Mouse (Mus musculus): ENCODE results near the gene Ccdc88c. TPM values are rescaled to one million over a fixed set of nuclear protein-coding genes. Genes with fewer than 3 reads are reported as not detected.

Gene Ccdc88c
- polyA plus RNA-seq, 1 experiment, result 6.1 TPM

GRCm38 (mm10) chr12:100952193-100952931 is 76.5 kb downstream of the Ccdc88c start:
- Histone ChIP-seq H3ac (ENCODE audit: control insufficient read depth, insufficient read length, low read depth) (no peak overlapping the region), H3K79me3 (ENCODE audit: low read depth) (no peaks in the 10 kb centered on the region), H3K36me3 (ENCODE audit: control insufficient read depth, insufficient read depth) (peaks cover 6% of the 10 kb centered on the region), H3K79me2 (ENCODE audit: control insufficient read depth, insufficient read depth) (no peaks in the 10 kb centered on the region), H3K4me3 (ENCODE audit: insufficient read depth, poor library complexity, severe bottlenecking) (no peak overlapping the region), H3K27me3 (ENCODE audit: control insufficient read depth, insufficient read depth, insufficient read length) (no peaks in the 10 kb centered on the region)
- TF ChIP-seq CEBPB (IDR thresholded peaks at IDR 0.05; ENCODE audit: low read depth) (no peak), CTCF (IDR thresholded peaks at IDR 0.05; ENCODE audit: control insufficient read depth, insufficient read depth, insufficient read length) (peak; percentile 62)

DNA sequence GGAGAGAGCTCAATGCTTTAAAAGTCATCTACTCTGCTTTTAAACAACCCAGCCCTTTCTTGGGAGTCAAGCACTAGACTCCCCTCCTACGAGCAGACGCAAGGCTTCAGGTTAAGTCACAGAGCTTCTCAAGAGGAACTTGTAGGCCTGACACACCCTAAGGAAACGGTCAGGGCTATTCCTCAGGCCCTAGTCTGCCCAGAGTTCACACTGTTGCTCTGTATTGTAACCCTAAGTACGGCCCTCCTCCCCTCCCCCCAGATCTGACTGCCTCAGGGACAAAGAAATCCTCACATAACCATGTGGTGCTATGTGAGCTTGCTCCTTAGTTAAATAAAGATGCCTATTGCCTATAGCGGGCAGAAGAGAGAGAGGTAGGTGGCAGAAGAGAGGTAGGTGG is 79.7 kb downstream of the Ccdc88c start:
- Histone ChIP-seq H3K27me3 (ENCODE audit: control insufficient read depth, insufficient read depth, insufficient read length) (no peaks in the 10 kb centered on the region), H3ac (ENCODE audit: control insufficient read depth, insufficient read length, low read depth) (no peak overlapping the region), H3K4me3 (ENCODE audit: insufficient read depth, poor library complexity, severe bottlenecking) (no peak overlapping the region), H3K36me3 (ENCODE audit: control insufficient read depth, insufficient read depth) (peaks cover 16% of the 10 kb centered on the region), H3K79me3 (ENCODE audit: low read depth) (no peaks in the 10 kb centered on the region), H3K79me2 (ENCODE audit: control insufficient read depth, insufficient read depth) (no peaks in the 10 kb centered on the region)
- TF ChIP-seq MYOD1 (IDR thresholded peaks at IDR 0.05; ENCODE audit: control insufficient read depth, insufficient read length, low read depth) (no peak), CEBPB (IDR thresholded peaks at IDR 0.05; ENCODE audit: low read depth) (no peak), USF1 (IDR thresholded peaks at IDR 0.05; ENCODE audit: low read depth) (no peak), CTCF (IDR thresholded peaks at IDR 0.05; ENCODE audit: control insufficient read depth, insufficient read depth, insufficient read length) (no peak)

GRCm38 (mm10) chr12:100948021-100948420 is 80.8 kb downstream of the Ccdc88c start:
- H3K79me2 ChIP-seq (ENCODE audit: control insufficient read depth, insufficient read depth), result no peaks in the 10 kb centered on the region
- H3K27me3 ChIP-seq (ENCODE audit: control insufficient read depth, insufficient read depth, insufficient read length), result no peaks in the 10 kb centered on the region
- no peak overlapping the region for H3ac ChIP-seq (ENCODE audit: control insufficient read depth, insufficient read length, low read depth)
- no peak overlapping the region for H3K4me3 ChIP-seq (ENCODE audit: insufficient read depth, poor library complexity, severe bottlenecking)
- TF ChIP-seq CTCF (IDR thresholded peaks at IDR 0.05; ENCODE audit: control insufficient read depth, insufficient read depth, insufficient read length) (no peak), MYOG (IDR thresholded peaks at IDR 0.05; ENCODE audit: control insufficient read depth, extremely low read depth, insufficient read length) (no peak), CEBPB (IDR thresholded peaks at IDR 0.05; ENCODE audit: low read depth) (no peak), MAX (IDR thresholded peaks at IDR 0.05) (no peak), MYOD1 (IDR thresholded peaks at IDR 0.05; ENCODE audit: control insufficient read depth, insufficient read length, low read depth) (no peak), FOSL1 (IDR thresholded peaks at IDR 0.05; ENCODE audit: insufficient read depth, low read length, poor library complexity, severe bottlenecking) (no peak), USF1 (IDR thresholded peaks at IDR 0.05; ENCODE audit: low read depth) (no peak)
- H3K36me3 ChIP-seq (ENCODE audit: control insufficient read depth, insufficient read depth), result peaks cover 20% of the 10 kb centered on the region
- no peaks in the 10 kb centered on the region for H3K79me3 ChIP-seq (ENCODE audit: low read depth)

GRCm38 (mm10) chr12:100945948-100946347 is 82.9 kb downstream of the Ccdc88c start:
- no peaks in the 10 kb centered on the region for H3K79me3 ChIP-seq (ENCODE audit: low read depth)
- H3K27me3 ChIP-seq (ENCODE audit: control insufficient read depth, insufficient read depth, insufficient read length), result no peaks in the 10 kb centered on the region
- peaks cover 14% of the 10 kb centered on the region for H3K36me3 ChIP-seq (ENCODE audit: control insufficient read depth, insufficient read depth)
- no peak overlapping the region for H3ac ChIP-seq (ENCODE audit: control insufficient read depth, insufficient read length, low read depth)
- no peak overlapping the region for H3K4me3 ChIP-seq (ENCODE audit: insufficient read depth, poor library complexity, severe bottlenecking)
- no peaks in the 10 kb centered on the region for H3K79me2 ChIP-seq (ENCODE audit: control insufficient read depth, insufficient read depth)
- no peak for TF ChIP-seq CEBPB (IDR thresholded peaks at IDR 0.05; ENCODE audit: low read depth)
- TF ChIP-seq MYOD1 (IDR thresholded peaks at IDR 0.05; ENCODE audit: control insufficient read depth, insufficient read length, low read depth), result no peak
- no peak for TF ChIP-seq FOSL1 (IDR thresholded peaks at IDR 0.05; ENCODE audit: insufficient read depth, low read length, poor library complexity, severe bottlenecking)
- TF ChIP-seq MYOG (IDR thresholded peaks at IDR 0.05; ENCODE audit: control insufficient read depth, extremely low read depth, insufficient read length), result no peak
- TF ChIP-seq USF1 (IDR thresholded peaks at IDR 0.05; ENCODE audit: low read depth), result no peak
- no peak for TF ChIP-seq MAX (IDR thresholded peaks at IDR 0.05)
- no peak for TF ChIP-seq CTCF (IDR thresholded peaks at IDR 0.05; ENCODE audit: control insufficient read depth, insufficient read depth, insufficient read length)

GRCm38 (mm10) chr12:100945501-100945900 is 83.4 kb downstream of the Ccdc88c start:
- Histone ChIP-seq H3K36me3 (ENCODE audit: control insufficient read depth, insufficient read depth) (peaks cover 18% of the 10 kb centered on the region), H3K4me3 (ENCODE audit: insufficient read depth, poor library complexity, severe bottlenecking) (no peak overlapping the region), H3K79me3 (ENCODE audit: low read depth) (no peaks in the 10 kb centered on the region), H3K27me3 (ENCODE audit: control insufficient read depth, insufficient read depth, insufficient read length) (no peaks in the 10 kb centered on the region), H3ac (ENCODE audit: control insufficient read depth, insufficient read length, low read depth) (no peak overlapping the region), H3K79me2 (ENCODE audit: control insufficient read depth, insufficient read depth) (no peaks in the 10 kb centered on the region)
- TF ChIP-seq MYOG (IDR thresholded peaks at IDR 0.05; ENCODE audit: control insufficient read depth, extremely low read depth, insufficient read length) (no peak), FOSL1 (IDR thresholded peaks at IDR 0.05; ENCODE audit: insufficient read depth, low read length, poor library complexity, severe bottlenecking) (no peak), CEBPB (IDR thresholded peaks at IDR 0.05; ENCODE audit: low read depth) (no peak), MAX (IDR thresholded peaks at IDR 0.05) (no peak), MYOD1 (IDR thresholded peaks at IDR 0.05; ENCODE audit: control insufficient read depth, insufficient read length, low read depth) (no peak), USF1 (IDR thresholded peaks at IDR 0.05; ENCODE audit: low read depth) (no peak), CTCF (IDR thresholded peaks at IDR 0.05; ENCODE audit: control insufficient read depth, insufficient read depth, insufficient read length) (no peak)

GRCm38 (mm10) chr12:100944921-100945336 is 83.9 kb downstream of the Ccdc88c start:
- no peak overlapping the region for H3K4me3 ChIP-seq (ENCODE audit: insufficient read depth, poor library complexity, severe bottlenecking)

More at GRCm38 (mm10) chr12:100944921-100945336, 83.9 kb downstream of the Ccdc88c start:
- Histone ChIP-seq H3K27me3 (ENCODE audit: control insufficient read depth, insufficient read depth, insufficient read length) (no peaks in the 10 kb centered on the region), H3K36me3 (ENCODE audit: control insufficient read depth, insufficient read depth) (peaks cover 20% of the 10 kb centered on the region), H3K79me3 (ENCODE audit: low read depth) (no peaks in the 10 kb centered on the region), H3K79me2 (ENCODE audit: control insufficient read depth, insufficient read depth) (no peaks in the 10 kb centered on the region), H3ac (ENCODE audit: control insufficient read depth, insufficient read length, low read depth) (no peak overlapping the region)
- TF ChIP-seq MAX (IDR thresholded peaks at IDR 0.05), result no peak
- TF ChIP-seq USF1 (IDR thresholded peaks at IDR 0.05; ENCODE audit: low read depth), result no peak
- TF ChIP-seq CTCF (IDR thresholded peaks at IDR 0.05; ENCODE audit: control insufficient read depth, insufficient read depth, insufficient read length), result no peak
- no peak for TF ChIP-seq MYOG (IDR thresholded peaks at IDR 0.05; ENCODE audit: control insufficient read depth, extremely low read depth, insufficient read length)
- no peak for TF ChIP-seq CEBPB (IDR thresholded peaks at IDR 0.05; ENCODE audit: low read depth)
- no peak for TF ChIP-seq MYOD1 (IDR thresholded peaks at IDR 0.05; ENCODE audit: control insufficient read depth, insufficient read length, low read depth)
- TF ChIP-seq FOSL1 (IDR thresholded peaks at IDR 0.05; ENCODE audit: insufficient read depth, low read length, poor library complexity, severe bottlenecking), result no peak

Data from C2C12 (cell line).